Mouse (Mus musculus) brain, embryonic 14.5 days (tissue): ENCODE results near the gene Midn.

Source experiments
- CTCF ChIP-seq: fragments of 200-500 bp; IDR thresholded peaks from 2 replicates; pipeline ENCODE4 v1.5.1; 2012; ENCODE audit warnings: inconsistent platforms, mild to moderate bottlenecking, moderate library complexity, borderline replicate concordance; ENCODE audit not compliant: insufficient read depth, insufficient read length; ENCODE audit errors: extremely low read depth
- POLR2A ChIP-seq: fragments of 200-500 bp; IDR thresholded peaks from 2 replicates; pipeline ENCODE4 v1.6.1; 2012; ENCODE audit warnings: mild to moderate bottlenecking, inconsistent platforms, borderline replicate concordance; ENCODE audit not compliant: poor library complexity, insufficient read depth, insufficient read length, severe bottlenecking; ENCODE audit errors: extremely low read depth

- no peak for TF ChIP-seq CTCF
- TF ChIP-seq POLR2A: no peak
These were observed 29.5 kb upstream of the Midn start for GRCm38 (mm10) chr10:80118552-80118951.
